Mouse (Mus musculus): ENCODE measurements around the gene Gpkow. TPM values are rescaled to one million over a fixed set of nuclear protein-coding genes. Genes with fewer than 3 reads are reported as not detected.
"Not testable (repeated sequence)": the region's sequence is repeated elsewhere in the genome, so short reads cannot be mapped to it uniquely, and the experiment has no call there.

Gpkow gene
- total RNA-seq, 1 experiment from 2014 or later: 25.5 TPM

GRCm38 (mm10) chrX:7678986-7679385 lies 17.9 kb upstream of the Gpkow start:
- ATAC-seq (replicated peaks in 1 of 2; ENCODE audit: insufficient read depth in 1 of 2, low FRiP score in 2 of 2, low TSS enrichment in 1 of 2, low read depth in 1 of 2, poor library complexity in 2 of 2, severe bottlenecking in 2 of 2): no peak

- peak; percentile 96 to 98 for ATAC-seq (replicated peaks in 1 of 2; ENCODE audit: insufficient read depth in 1 of 2, low FRiP score in 2 of 2, low TSS enrichment in 1 of 2, low read depth in 1 of 2, poor library complexity in 2 of 2, severe bottlenecking in 2 of 2)
Measured at GRCm38 (mm10) chrX:7679405-7680056, 17.4 kb upstream of the Gpkow start.

- peak in 1 of 2 experiments; percentile 21; a peak in 1 of 4 replicates for ATAC-seq (replicated peaks in 1 of 2; ENCODE audit: insufficient read depth in 1 of 2, low FRiP score in 2 of 2, low TSS enrichment in 1 of 2, low read depth in 1 of 2, poor library complexity in 2 of 2, severe bottlenecking in 2 of 2)
Measured at GRCm38 (mm10) chrX:7680057-7680412, 16.9 kb upstream of the Gpkow start.

- ATAC-seq (replicated peaks in 1 of 2; ENCODE audit: insufficient read depth in 1 of 2, low FRiP score in 2 of 2, low TSS enrichment in 1 of 2, low read depth in 1 of 2, poor library complexity in 2 of 2, severe bottlenecking in 2 of 2): no peak
Measured at GRCm38 (mm10) chrX:7680864-7681263, 16.1 kb upstream of the Gpkow start, which contains the start of gene Magix. TSS of gene Magix (minus strand) at chrX:7681251.

GRCm38 (mm10) chrX:7688321-7688720 lies 8.6 kb upstream of the Gpkow start:
- no peak for ATAC-seq (replicated peaks in 1 of 2; ENCODE audit: insufficient read depth in 1 of 2, low FRiP score in 2 of 2, low TSS enrichment in 1 of 2, low read depth in 1 of 2, poor library complexity in 2 of 2, severe bottlenecking in 2 of 2)

- no peak for ATAC-seq (replicated peaks in 1 of 2; ENCODE audit: insufficient read depth in 1 of 2, low FRiP score in 2 of 2, low TSS enrichment in 1 of 2, low read depth in 1 of 2, poor library complexity in 2 of 2, severe bottlenecking in 2 of 2)
Measured at GRCm38 (mm10) chrX:7690486-7690885, 6.4 kb upstream of the Gpkow start.

- ATAC-seq (replicated peaks in 1 of 2; ENCODE audit: insufficient read depth in 1 of 2, low FRiP score in 2 of 2, low TSS enrichment in 1 of 2, low read depth in 1 of 2, poor library complexity in 2 of 2, severe bottlenecking in 2 of 2): peak; percentile 43 to 61; a peak in 2 of 4 replicates
Measured at GRCm38 (mm10) chrX:7692862-7693261, 4.1 kb upstream of the Gpkow start.

GRCm38 (mm10) chrX:7696520-7696919 lies 411 bp upstream of the Gpkow start:
- no peak for ATAC-seq (replicated peaks in 1 of 2; ENCODE audit: insufficient read depth in 1 of 2, low FRiP score in 2 of 2, low TSS enrichment in 1 of 2, low read depth in 1 of 2, poor library complexity in 2 of 2, severe bottlenecking in 2 of 2)

- ATAC-seq (replicated peaks in 1 of 2; ENCODE audit: insufficient read depth in 1 of 2, low FRiP score in 2 of 2, low TSS enrichment in 1 of 2, low read depth in 1 of 2, poor library complexity in 2 of 2, severe bottlenecking in 2 of 2): 0 out of 4 replicates have a peak, but pooled peaks have one; percentile 5 to 29
Measured at GRCm38 (mm10) chrX:7713764-7714134, 16.8 kb downstream of the Gpkow start.

GRCm38 (mm10) chrX:7714135-7714899 lies 17.4 kb downstream of the Gpkow start, which contains the start of gene Wdr45:
TSS of gene Wdr45 (plus strand) at chrX:7714333.
- ATAC-seq (replicated peaks in 1 of 2; ENCODE audit: insufficient read depth in 1 of 2, low FRiP score in 2 of 2, low TSS enrichment in 1 of 2, low read depth in 1 of 2, poor library complexity in 2 of 2, severe bottlenecking in 2 of 2): peak; percentile 95 to 99

- ATAC-seq (replicated peaks in 1 of 2; ENCODE audit: insufficient read depth in 1 of 2, low FRiP score in 2 of 2, low TSS enrichment in 1 of 2, low read depth in 1 of 2, poor library complexity in 2 of 2, severe bottlenecking in 2 of 2): not testable (repeated sequence)
Measured at GRCm38 (mm10) chrX:7716058-7716457, 19.1 kb downstream of the Gpkow start.

GRCm38 (mm10) chrX:7721514-7722281 lies 24.8 kb downstream of the Gpkow start, which contains the start of gene Gm45208:
TSS of gene Gm45208 (plus strand) at chrX:7722245.
- ATAC-seq (replicated peaks in 1 of 2; ENCODE audit: insufficient read depth in 1 of 2, low FRiP score in 2 of 2, low TSS enrichment in 1 of 2, low read depth in 1 of 2, poor library complexity in 2 of 2, severe bottlenecking in 2 of 2): peak; percentile 96 to 97

GRCm38 (mm10) chrX:7722282-7722611 lies 25.3 kb downstream of the Gpkow start:
- ATAC-seq (replicated peaks in 1 of 2; ENCODE audit: insufficient read depth in 1 of 2, low FRiP score in 2 of 2, low TSS enrichment in 1 of 2, low read depth in 1 of 2, poor library complexity in 2 of 2, severe bottlenecking in 2 of 2): no peak

GRCm38 (mm10) chrX:7722691-7723090 lies 25.8 kb downstream of the Gpkow start:
- ATAC-seq (replicated peaks in 1 of 2; ENCODE audit: insufficient read depth in 1 of 2, low FRiP score in 2 of 2, low TSS enrichment in 1 of 2, low read depth in 1 of 2, poor library complexity in 2 of 2, severe bottlenecking in 2 of 2): no peak

GRCm38 (mm10) chrX:7724135-7724534 lies 27.2 kb downstream of the Gpkow start:
- no peak for ATAC-seq (replicated peaks in 1 of 2; ENCODE audit: insufficient read depth in 1 of 2, low FRiP score in 2 of 2, low TSS enrichment in 1 of 2, low read depth in 1 of 2, poor library complexity in 2 of 2, severe bottlenecking in 2 of 2)

GRCm38 (mm10) chrX:7725841-7726240 lies 28.9 kb downstream of the Gpkow start:
- no peak for ATAC-seq (replicated peaks in 1 of 2; ENCODE audit: insufficient read depth in 1 of 2, low FRiP score in 2 of 2, low TSS enrichment in 1 of 2, low read depth in 1 of 2, poor library complexity in 2 of 2, severe bottlenecking in 2 of 2)

- ATAC-seq (replicated peaks in 1 of 2; ENCODE audit: insufficient read depth in 1 of 2, low FRiP score in 2 of 2, low TSS enrichment in 1 of 2, low read depth in 1 of 2, poor library complexity in 2 of 2, severe bottlenecking in 2 of 2): no peak
Measured at GRCm38 (mm10) chrX:7727176-7727575, 30.2 kb downstream of the Gpkow start.

Measured in hematopoietic stem cell, adult 5-6 weeks (primary cell).